ENCODE assay signal across 12 mouse cellular contexts in the genomic region with DNA sequence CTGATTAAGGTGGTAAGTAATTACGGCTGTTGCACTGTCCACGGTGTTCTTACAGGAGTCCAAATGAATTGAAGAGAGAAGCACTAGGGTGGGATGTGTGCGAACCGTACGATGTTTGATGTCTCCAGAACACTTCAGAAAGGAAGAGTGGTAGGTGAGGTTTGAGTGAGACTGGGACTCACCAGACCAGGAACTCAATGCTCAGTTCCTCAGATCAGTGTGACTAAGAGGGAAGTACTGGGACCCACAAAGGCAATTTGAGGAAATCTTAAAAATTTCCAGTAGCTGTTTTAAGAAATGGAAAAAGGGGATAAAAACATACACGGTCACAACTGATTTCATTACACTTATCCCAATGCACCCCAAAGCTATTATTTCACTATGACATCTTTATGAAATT.
"Had no signal": no experiment of that assay in that cellular context is flagged by ENCODE, and none has a peak within 500 bp of the region (broad histone marks: within the 10 kb centered on the region; RNA-seq: fewer than 3 reads in every experiment).

No protein-coding gene starts in this region.

- H3K4me1 ChIP-seq: liver, embryonic 15.5 days; lung, embryonic 15.5 days; megakaryocyte, embryonic 14.5 days; midbrain, embryonic 12.5 days had no signal

- H3K27me3 ChIP-seq: liver, embryonic 15.5 days; lung, embryonic 15.5 days; megakaryocyte, embryonic 14.5 days; midbrain, embryonic 12.5 days; neural tube, embryonic 13.5 days; neural tube, embryonic 15.5 days had no signal

- ATAC-seq: liver, postnatal 0 days; lung, postnatal 0 days; midbrain, embryonic 16.5 days had no signal

- H3K9me3 ChIP-seq: lung, embryonic 15.5 days; midbrain, embryonic 10.5 days; midbrain, embryonic 12.5 days; neural tube, embryonic 13.5 days; neural tube, embryonic 15.5 days had no signal

- H3K4me3 ChIP-seq: liver, embryonic 15.5 days; lung, embryonic 15.5 days; megakaryocyte, embryonic 14.5 days; midbrain, embryonic 10.5 days; midbrain, embryonic 12.5 days; myocyte; neural tube, embryonic 13.5 days; neural tube, embryonic 15.5 days had no signal

- H3K9ac ChIP-seq: liver, embryonic 15.5 days; liver, postnatal 0 days; lung, embryonic 15.5 days; midbrain, embryonic 12.5 days; neural tube, embryonic 13.5 days; neural tube, embryonic 15.5 days had no signal

- H3K4me2 ChIP-seq: liver, embryonic 15.5 days; lung, embryonic 15.5 days; midbrain, embryonic 12.5 days; neural tube, embryonic 13.5 days; neural tube, embryonic 15.5 days had no signal

- H3K27ac ChIP-seq: liver, embryonic 15.5 days; lung, embryonic 15.5 days; macrophage; midbrain, embryonic 10.5 days; midbrain, embryonic 12.5 days had no signal

- H3K36me3 ChIP-seq: liver, embryonic 15.5 days; lung, embryonic 15.5 days; midbrain, embryonic 10.5 days; midbrain, embryonic 12.5 days; neural tube, embryonic 13.5 days; neural tube, embryonic 15.5 days had no signal
